8 mouse cellular contexts compared by ENCODE assay signal in the genomic region with DNA sequence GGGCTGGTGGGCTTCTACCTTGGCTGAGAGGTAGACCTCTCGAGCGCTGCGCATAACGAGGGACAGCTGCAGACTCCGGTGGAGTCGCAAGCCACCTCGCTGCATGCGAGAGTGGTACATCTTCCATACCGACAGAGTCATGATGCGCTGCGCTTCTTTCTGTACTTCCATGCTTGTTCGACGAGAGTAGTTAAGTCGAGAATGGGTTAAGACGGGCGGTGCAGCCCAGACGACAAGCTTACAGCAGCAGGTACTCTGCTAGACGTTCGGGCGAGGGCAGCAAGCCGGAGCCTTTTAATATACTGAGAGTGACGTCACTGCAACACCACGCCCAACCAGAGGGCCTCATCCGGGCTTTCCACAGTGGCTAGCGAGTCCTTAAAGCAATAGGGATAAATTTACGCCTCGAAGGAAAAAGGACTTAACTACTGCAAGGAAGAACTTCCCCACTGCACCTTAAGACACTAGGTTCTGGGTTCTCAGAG. TPM values are rescaled to one million over a fixed set of nuclear protein-coding genes. Genes with fewer than 3 reads are reported as not detected.
A peak's percentile ranks its signal among the peaks of the same experiment; 100 is the strongest.
DNase-seq lines count a peak whose midpoint lies in the region; ATAC-seq and TF ChIP-seq lines count a peak whose summit lies in the region.

TSS of gene Ier2 (minus strand) at position 272 of the 485 bp plus-strand sequence.

- no peaks in the 10 kb centered on the region for H3K4me1 ChIP-seq in ES-Bruce4 (ENCODE audit: control insufficient read depth, insufficient read depth, low read length)
- peaks cover 46% of the 10 kb centered on the region for H3K4me1 ChIP-seq in forebrain, embryonic 13.5 days
- peaks cover 53% of the 10 kb centered on the region for H3K4me1 ChIP-seq in liver, embryonic 16.5 days (ENCODE audit: control insufficient read depth, low read depth, low read length)
- H3K4me1 ChIP-seq in neural tube, embryonic 12.5 days: peaks cover 45% of the 10 kb centered on the region
- H3K4me1 ChIP-seq in stomach, postnatal 0 days (replicated peaks; ENCODE audit: control insufficient read depth, insufficient read depth): no peaks in the 10 kb centered on the region; the same call in 1 of the 2 replicates

- H3K36me3 ChIP-seq in ES-Bruce4 (ENCODE audit: control insufficient read depth, insufficient read depth, low read length, poor library complexity, severe bottlenecking): peaks cover 12% of the 10 kb centered on the region; the same call in 1 of the 2 replicates
- H3K36me3 ChIP-seq in forebrain, embryonic 13.5 days (ENCODE audit: poor library complexity, severe bottlenecking): no peaks in the 10 kb centered on the region
- no peaks in the 10 kb centered on the region for H3K36me3 ChIP-seq in liver, embryonic 16.5 days (ENCODE audit: control insufficient read depth, insufficient read depth)
- no peaks in the 10 kb centered on the region for H3K36me3 ChIP-seq in neural tube, embryonic 12.5 days
- no peaks in the 10 kb centered on the region for H3K36me3 ChIP-seq in stomach, postnatal 0 days (ENCODE audit: control insufficient read depth, insufficient read depth, low read length)

- H3K27ac ChIP-seq in ES-Bruce4 (ENCODE audit: insufficient read depth, low read length): peak within 1 kb of the TSS; percentile 99
- H3K27ac ChIP-seq in forebrain, embryonic 13.5 days: peak within 1 kb of the TSS; percentile 81
- peak within 1 kb of the TSS; percentile 97 for H3K27ac ChIP-seq in liver, embryonic 16.5 days (ENCODE audit: low read length)
- H3K27ac ChIP-seq in neural tube, embryonic 12.5 days: peak within 1 kb of the TSS; percentile 74
- H3K27ac ChIP-seq in stomach, postnatal 0 days (replicated peaks): peak within 1 kb of the TSS; percentile 98

- peak within 1 kb of the TSS; percentile 92 for H3K4me2 ChIP-seq in forebrain, embryonic 13.5 days
- peak within 1 kb of the TSS; percentile 99 for H3K4me2 ChIP-seq in liver, embryonic 16.5 days (ENCODE audit: low read depth, low read length)
- H3K4me2 ChIP-seq in neural tube, embryonic 12.5 days (replicated peaks): peak within 1 kb of the TSS; percentile 94
- peak within 1 kb of the TSS; percentile 78 for H3K4me2 ChIP-seq in stomach, postnatal 0 days (replicated peaks; ENCODE audit: low read depth)

- peak; percentile 100 for TF ChIP-seq POLR2A in ES-Bruce4 (IDR thresholded peaks at IDR 0.05; ENCODE audit: insufficient read depth, low read length)

- TF ChIP-seq CTCF in ES-Bruce4 (IDR thresholded peaks at IDR 0.05; ENCODE audit: low read depth, low read length): no peak
- TF ChIP-seq CTCF in stomach, postnatal 0 days (IDR thresholded peaks at IDR 0.05; ENCODE audit: low read depth): peak; percentile 16; the same call in 1 of the 2 replicates

- peak; percentile 63; the same call in 1 of the 2 replicates for TF ChIP-seq EP300 in ES-Bruce4 (IDR thresholded peaks at IDR 0.05; ENCODE audit: insufficient read depth, low read depth, low read length)
- TF ChIP-seq EP300 in stomach, postnatal 0 days (optimal IDR thresholded peaks at IDR 0.05): peak; percentile 67

- intact Hi-C loops in heart, postnatal 10 days (cut with DNase I): loop anchor here (1.0 to 5.0 kb wide), 3 partner anchors 23 to 460 kb away; partner anchors contain the start of gene Junb

- peak within 1 kb of the TSS; percentile 94 for H3K9ac ChIP-seq in ES-Bruce4 (ENCODE audit: low read depth, poor library complexity, severe bottlenecking)
- peak within 1 kb of the TSS; percentile 90 for H3K9ac ChIP-seq in forebrain, embryonic 13.5 days
- peak within 1 kb of the TSS; percentile 86 for H3K9ac ChIP-seq in liver, embryonic 16.5 days (ENCODE audit: low read depth, low read length)
- H3K9ac ChIP-seq in neural tube, embryonic 12.5 days: peak within 1 kb of the TSS; percentile 91
- peak within 1 kb of the TSS; percentile 96 for H3K9ac ChIP-seq in stomach, postnatal 0 days (ENCODE audit: low read length)

- no peaks in the 10 kb centered on the region for H3K27me3 ChIP-seq in ES-Bruce4 (ENCODE audit: control insufficient read depth, insufficient read depth, low read length, poor library complexity, severe bottlenecking)
- no peaks in the 10 kb centered on the region for H3K27me3 ChIP-seq in forebrain, embryonic 13.5 days
- no peaks in the 10 kb centered on the region for H3K27me3 ChIP-seq in liver, embryonic 16.5 days (ENCODE audit: control insufficient read depth, insufficient read depth, low read depth, low read length)
- H3K27me3 ChIP-seq in neural tube, embryonic 12.5 days (replicated peaks): no peaks in the 10 kb centered on the region
- no peaks in the 10 kb centered on the region for H3K27me3 ChIP-seq in stomach, postnatal 0 days (ENCODE audit: control insufficient read depth, insufficient read depth, low read length)

- H3K4me3 ChIP-seq in ES-Bruce4 (ENCODE audit: low read depth, low read length): peak within 1 kb of the TSS; percentile 88
- peak within 1 kb of the TSS; percentile 79 for H3K4me3 ChIP-seq in forebrain, embryonic 13.5 days
- peak within 1 kb of the TSS; percentile 81 for H3K4me3 ChIP-seq in liver, embryonic 16.5 days (ENCODE audit: low read depth, low read length)
- peak within 1 kb of the TSS; percentile 78 for H3K4me3 ChIP-seq in neural tube, embryonic 12.5 days
- H3K4me3 ChIP-seq in stomach, postnatal 0 days (ENCODE audit: low read depth, low read length): peak within 1 kb of the TSS; percentile 82

- ATAC-seq in cerebellum, adult (ENCODE audit: insufficient number of reproducible peaks, low FRiP score, low TSS enrichment): peak; percentile 67
- ATAC-seq in forebrain, embryonic 13.5 days: peak; percentile 84
- peak; percentile 65 for ATAC-seq in liver, embryonic 16.5 days (ENCODE audit: low read depth)
- ATAC-seq in neural tube, embryonic 12.5 days (ENCODE audit: low FRiP score, low read depth): peak; percentile 83
- ATAC-seq in stomach, postnatal 0 days (ENCODE audit: low FRiP score, low TSS enrichment): peak; percentile 75

- H3K9me3 ChIP-seq in ES-Bruce4 (replicated peaks; ENCODE audit: control insufficient read depth, insufficient read depth, low read length, poor library complexity, severe bottlenecking): no peaks in the 10 kb centered on the region
- H3K9me3 ChIP-seq in forebrain, embryonic 13.5 days (replicated peaks): no peaks in the 10 kb centered on the region
- no peaks in the 10 kb centered on the region for H3K9me3 ChIP-seq in liver, embryonic 16.5 days (replicated peaks; ENCODE audit: control insufficient read depth, low read length)
- no peaks in the 10 kb centered on the region for H3K9me3 ChIP-seq in neural tube, embryonic 12.5 days
- no peaks in the 10 kb centered on the region for H3K9me3 ChIP-seq in stomach, postnatal 0 days (ENCODE audit: control insufficient read depth, low read length)

- peak; percentile 98 for DNase-seq in heart, postnatal 10 days
- DNase-seq in large intestine, adult 2 months (ENCODE audit: low read depth, low spot score): no peak
- peak; percentile 96 for DNase-seq in stomach, postnatal 0 days (ENCODE audit: low spot score)

- WGBS in forebrain, embryonic 13.5 days: 0% methylated on average over 27 of the region's 27 CpGs
- WGBS in large intestine, adult 2 months: under 1% methylated on average over 27 of the region's 27 CpGs
- WGBS in liver, embryonic 16.5 days (ENCODE audit: insufficient replicate concordance): under 1% methylated on average over 27 of the region's 27 CpGs
- WGBS in neural tube, embryonic 12.5 days: under 1% methylated on average over 27 of the region's 27 CpGs
- WGBS in stomach, postnatal 0 days: under 1% methylated on average over 27 of the region's 27 CpGs

RNA-seq across cellular contexts. Expression of gene Ier2, which starts in this region (rescaled TPM):
- polyA plus RNA-seq in ES-Bruce4 (2011; ENCODE audit: insufficient read depth, insufficient read length, low read depth, missing spikeins): 42.8 and 44.8 TPM in 2 replicates
- 35.2 and 35.4 TPM in 2 replicates for polyA plus RNA-seq in forebrain, embryonic 13.5 days (2015; fragmentation: Nextera tagmentation; extraction: Ambion mirVana)
- 10 to 100 TPM; 30.8 to 31.4 TPM for total RNA-seq in heart, postnatal 10 days (2021)
- polyA plus RNA-seq in large intestine, adult 2 months (2012; rRNA removed): 28.1 and 39.5 TPM in 2 replicates
- polyA plus RNA-seq in liver, embryonic 16.5 days (2015; fragmentation: Nextera tagmentation; extraction: Ambion mirVana): 17.3 and 20.3 TPM in 2 replicates
- 72.4 and 72.8 TPM in 2 replicates for polyA plus RNA-seq in neural tube, embryonic 12.5 days (2016; fragmentation: Nextera tagmentation; extraction: Ambion mirVana)
- polyA plus RNA-seq in stomach, postnatal 0 days (2015; fragmentation: Nextera tagmentation; extraction: Ambion mirVana): 82.8 and 86.6 TPM in 2 replicates
